Mouse (Mus musculus) lung, postnatal 0 days (tissue): ENCODE measurements around the gene Erc2. TPM values are rescaled to one million over a fixed set of nuclear protein-coding genes. Genes with fewer than 3 reads are reported as not detected.

Source experiments
- ATAC-seq: fragments of 200-750 bp; cut with Nextera tagmentation; 2 replicates; pipeline ENCODE4 v1.8.0; 2017; ENCODE audit warnings: moderate library complexity
- DNase-seq: peaks from one replicate; pipeline ENCODE4 v3.0.0-alpha.2; 2016; ENCODE audit warnings: low spot score
- H3K27ac ChIP-seq: fragments of 300-500 bp; sonication (generic); 2 replicates; pipeline ENCODE4 v1.5.1; 2014; ENCODE audit warnings: antibody characterized with exemption, mild to moderate bottlenecking, low read length, mixed read lengths
- H3K27me3 ChIP-seq: fragments of 300-500 bp; sonication (generic); replicated peaks from 2 replicates; pipeline ENCODE4 v1.6.1; 2014; ENCODE audit warnings: low read length, mixed read lengths; ENCODE audit not compliant: insufficient read depth
- H3K36me3 ChIP-seq: fragments of 300-500 bp; sonication (generic); 2 replicates; pipeline ENCODE4 v1.6.1; 2014; ENCODE audit warnings: low read length, mixed read lengths; ENCODE audit not compliant: insufficient read depth
- H3K4me1 ChIP-seq: fragments of 300-500 bp; sonication (generic); 2 replicates; pipeline ENCODE4 v1.6.1; 2014; ENCODE audit warnings: antibody characterized with exemption, low read depth, low read length, mixed read lengths; ENCODE audit not compliant: insufficient read depth
- H3K4me2 ChIP-seq: fragments of 300-500 bp; sonication (generic); replicated peaks from 2 replicates; pipeline ENCODE4 v1.6.1; 2014; ENCODE audit warnings: low read depth, mild to moderate bottlenecking, low read length, moderate library complexity, mixed read lengths
- H3K4me3 ChIP-seq: fragments of 300-500 bp; sonication (generic); 2 replicates; pipeline ENCODE4 v1.5.1; 2014; ENCODE audit warnings: low read depth, low read length
- H3K9ac ChIP-seq: fragments of 300-500 bp; sonication (generic); replicated peaks from 2 replicates; pipeline ENCODE4 v1.6.1; 2014; ENCODE audit warnings: low read depth, mild to moderate bottlenecking
- H3K9me3 ChIP-seq: fragments of 300-500 bp; sonication (generic); 2 replicates; pipeline ENCODE4 v1.6.1; 2016; ENCODE audit warnings: low read length, mixed read lengths
- CTCF ChIP-seq: IDR thresholded peaks from 2 replicates; pipeline ENCODE4 v1.5.1; 2016; ENCODE audit warnings: antibody characterized with exemption, mild to moderate bottlenecking
- EP300 ChIP-seq: IDR thresholded peaks from 2 replicates; pipeline ENCODE4 v1.6.1; 2016; ENCODE audit warnings: antibody characterized with exemption, mild to moderate bottlenecking, control low read depth
- WGBS: fragments of 180-500 bp; shearing (Covaris S2); extraction: QIAGEN DNeasy Blood & Tissue Kit; methylation state at CpG from one replicate; pipeline ENCODE4 v1.1.7; 2014; 5-methylcytosine and 5-hydroxymethylcytosine counted together
- polyA plus RNA-seq: library from polyadenylated mRNA; unstranded; fragments of >200 nt; fragmentation: Nextera tagmentation; extraction: Ambion mirVana; gene quantifications from 2 replicates; pipeline ENCODE4 v1.2.1, GENCODE M21; 2015

Gene Erc2
- polyA plus RNA-seq, 1 experiment from 2014 or later = 1.9 TPM

DNA sequence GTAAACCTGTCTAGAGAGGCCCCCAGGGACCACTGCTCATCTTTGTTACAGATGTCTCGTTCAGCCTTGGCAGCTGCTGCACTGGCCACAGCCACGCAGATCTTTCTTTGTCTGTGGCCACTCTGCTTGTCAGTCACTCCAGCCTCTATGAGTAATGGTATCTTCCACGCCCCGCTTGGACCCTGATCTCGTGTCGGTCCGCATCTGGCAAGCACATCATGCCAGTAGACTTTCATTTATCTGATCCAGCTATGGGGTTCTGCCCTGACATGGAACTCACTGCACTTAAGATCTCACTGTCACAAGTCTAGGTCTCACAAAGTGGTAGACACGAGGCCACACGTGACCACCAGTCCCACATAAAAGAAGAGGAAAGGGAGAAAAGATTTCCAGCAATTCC is 777.7 kb downstream of the Erc2 start:
- H3K9ac ChIP-seq = no peak overlapping the region
- no peak overlapping the region for H3K4me2 ChIP-seq

DNA sequence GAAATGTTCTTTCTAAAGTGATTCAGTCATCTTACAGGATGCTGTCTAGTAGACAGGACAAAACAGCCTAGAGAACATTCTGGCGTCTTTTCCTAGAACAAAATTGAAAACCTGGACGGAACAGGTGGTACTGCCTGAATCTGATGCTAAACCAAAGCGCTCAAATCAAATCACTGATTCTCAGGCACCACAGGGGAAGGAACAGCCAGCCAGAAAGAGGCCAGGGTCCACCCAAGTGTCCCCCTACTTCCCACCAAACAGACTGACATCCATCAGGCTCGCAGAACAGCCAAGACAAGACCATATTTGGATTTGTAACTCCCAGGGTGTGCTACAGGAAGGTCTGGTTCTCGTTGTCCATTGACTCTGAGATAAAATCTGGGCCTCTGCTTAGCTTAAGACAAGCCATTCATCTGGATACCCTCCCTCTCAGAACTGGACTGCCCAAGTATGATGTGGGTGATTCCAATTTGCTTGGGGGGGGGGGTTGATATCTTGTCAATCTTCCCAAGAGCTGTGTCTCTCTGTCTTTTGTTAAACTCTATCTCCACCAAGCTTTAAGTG is 783.1 kb downstream of the Erc2 start:
- Histone ChIP-seq H3K36me3 (no peaks in the 10 kb centered on the region), H3K9ac (no peak overlapping the region), H3K4me1 (no peaks in the 10 kb centered on the region), H3K27me3 (no peaks in the 10 kb centered on the region), H3K27ac (no peak overlapping the region), H3K4me3 (no peak overlapping the region), H3K4me2 (no peak overlapping the region), H3K9me3 (no peaks in the 10 kb centered on the region)
- DNase-seq (no peak), ATAC-seq (no peak)
- no peak for TF ChIP-seq EP300
- no peak for TF ChIP-seq CTCF
- WGBS = 64% methylated on average over 5 of the region's 5 CpGs

More for the DNA sequence above, 777.7 kb downstream of the Erc2 start:
- Histone ChIP-seq H3K4me1 (no peaks in the 10 kb centered on the region), H3K9me3 (no peaks in the 10 kb centered on the region), H3K4me3 (no peak overlapping the region), H3K27ac (no peak overlapping the region), H3K27me3 (no peaks in the 10 kb centered on the region), H3K36me3 (no peaks in the 10 kb centered on the region)
- 81% methylated on average over 9 of the region's 9 CpGs for WGBS
- TF ChIP-seq EP300 (no peak), CTCF (no peak)
- ATAC-seq = no peak
- DNase-seq = no peak

DNA sequence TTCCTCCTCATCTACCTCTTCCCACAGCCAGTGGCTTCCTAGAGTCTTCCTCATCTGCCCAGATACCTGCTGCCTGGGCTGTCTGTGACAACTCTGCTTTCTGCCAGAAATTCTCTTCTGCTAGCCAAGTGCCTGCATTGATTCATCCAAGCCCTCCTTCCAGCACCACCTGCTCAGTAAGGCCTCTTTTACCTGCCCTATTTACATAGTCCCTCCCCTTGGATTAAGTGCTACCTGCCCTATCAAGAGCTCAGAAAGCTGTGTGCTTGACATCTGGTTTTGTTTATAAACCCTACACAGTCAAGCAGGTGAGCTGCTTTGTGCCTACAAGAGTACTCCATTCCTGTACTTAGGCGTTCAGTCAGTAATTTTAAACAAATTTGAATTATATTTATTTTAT is 787.2 kb downstream of the Erc2 start:
- no peaks in the 10 kb centered on the region for H3K27me3 ChIP-seq
- no peak overlapping the region for H3K9ac ChIP-seq
- ATAC-seq (peak; percentile 84), DNase-seq (peak; percentile 62)
- no peak overlapping the region for H3K4me3 ChIP-seq
- no peaks in the 10 kb centered on the region for H3K9me3 ChIP-seq
- H3K27ac ChIP-seq = no peak overlapping the region
- H3K4me2 ChIP-seq = no peak overlapping the region
- no peaks in the 10 kb centered on the region for H3K4me1 ChIP-seq
- no peaks in the 10 kb centered on the region for H3K36me3 ChIP-seq
- 43% methylated on average over 1 of the region's 1 CpGs for WGBS
- no peak for TF ChIP-seq CTCF
- no peak for TF ChIP-seq EP300

GRCm38 (mm10) chr14:28409796-28410347 is 787.6 kb downstream of the Erc2 start:
- DNase-seq = no peak
- H3K4me3 ChIP-seq = no peak overlapping the region
- no peaks in the 10 kb centered on the region for H3K36me3 ChIP-seq
- H3K9me3 ChIP-seq = no peaks in the 10 kb centered on the region
- no peak overlapping the region for H3K4me2 ChIP-seq
- H3K9ac ChIP-seq = no peak overlapping the region
- H3K27me3 ChIP-seq = no peaks in the 10 kb centered on the region
- 85% methylated on average over 4 of the region's 4 CpGs for WGBS
- TF ChIP-seq CTCF = no peak
- TF ChIP-seq EP300 = no peak
- no peaks in the 10 kb centered on the region for H3K4me1 ChIP-seq
- no peak overlapping the region for H3K27ac ChIP-seq
- peak; percentile 8 for ATAC-seq

DNA sequence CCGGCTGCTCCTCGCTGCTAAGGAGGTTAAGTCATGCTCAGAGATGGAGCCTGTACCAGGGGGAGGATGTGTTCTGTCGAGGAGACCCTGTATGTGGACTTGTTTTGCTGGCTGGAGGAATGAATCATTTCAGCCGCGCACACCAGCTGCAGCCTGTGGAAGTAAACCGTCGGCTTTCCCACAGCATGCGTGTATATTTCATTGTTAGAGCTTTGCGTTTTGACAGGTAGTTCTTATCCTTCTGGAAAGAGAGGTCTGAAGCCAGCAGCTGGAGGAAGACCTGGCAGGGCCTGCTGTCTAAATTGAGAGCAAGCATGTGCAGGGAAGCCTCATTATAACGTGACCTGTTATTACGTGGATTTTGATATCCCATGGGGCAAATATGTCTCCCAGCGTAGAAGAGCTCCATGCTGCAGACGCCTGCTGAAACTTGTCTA is 788.6 kb downstream of the Erc2 start:
- Histone ChIP-seq H3K4me3 (no peak overlapping the region), H3K27me3 (no peaks in the 10 kb centered on the region), H3K27ac (no peak overlapping the region), H3K4me1 (no peaks in the 10 kb centered on the region), H3K4me2 (no peak overlapping the region), H3K9ac (no peak overlapping the region), H3K9me3 (no peaks in the 10 kb centered on the region), H3K36me3 (no peaks in the 10 kb centered on the region)
- no peak for DNase-seq
- TF ChIP-seq CTCF (no peak), EP300 (no peak)
- 69% methylated on average over 13 of the region's 13 CpGs for WGBS
- ATAC-seq = no peak

- ATAC-seq (no peak), DNase-seq (no peak)
- Histone ChIP-seq H3K9ac (no peak overlapping the region), H3K27ac (no peak overlapping the region), H3K4me1 (no peaks in the 10 kb centered on the region), H3K27me3 (no peaks in the 10 kb centered on the region), H3K36me3 (no peaks in the 10 kb centered on the region), H3K9me3 (no peaks in the 10 kb centered on the region), H3K4me3 (no peak overlapping the region), H3K4me2 (no peak overlapping the region)
- whole genome bisulfite sequencing = 76% methylated on average over 8 of the region's 8 CpGs
- no peak for TF ChIP-seq CTCF
- no peak for TF ChIP-seq EP300
These were observed 790.2 kb downstream of the Erc2 start for GRCm38 (mm10) chr14:28412252-28412995.
